ENCODE assay signal across 9 mouse cellular contexts in the genomic region with DNA sequence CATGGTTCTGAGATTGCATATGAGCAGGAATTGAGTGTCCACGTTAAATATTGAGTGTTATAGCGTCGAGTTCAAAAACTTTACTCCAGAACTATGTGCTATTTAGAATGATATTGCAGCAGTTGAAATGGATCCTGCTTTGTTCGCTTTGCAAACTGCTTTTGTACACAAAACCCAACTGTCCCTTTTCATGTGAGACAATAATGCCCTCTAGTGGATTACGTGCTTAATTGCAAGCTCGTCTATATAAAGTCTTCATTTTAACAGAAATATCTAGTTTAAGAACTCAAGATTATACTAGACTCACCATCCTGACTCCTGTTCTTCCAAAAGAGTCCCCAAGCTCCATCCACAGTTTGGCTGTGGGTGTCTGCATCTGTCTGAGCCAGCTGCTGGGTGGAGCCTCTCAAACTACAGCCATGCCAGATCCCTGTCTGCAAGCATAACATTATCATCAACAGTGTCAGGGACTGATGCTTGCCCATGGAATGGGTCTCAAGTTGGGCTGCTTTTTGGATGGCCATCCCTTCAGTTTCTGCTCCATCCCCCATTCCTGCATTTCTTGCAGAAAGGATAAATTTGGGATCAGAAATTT. TPM values are rescaled to one million over a fixed set of nuclear protein-coding genes. Genes with fewer than 3 reads are reported as not detected.
A peak's percentile ranks its signal among the peaks of the same experiment; 100 is the strongest.
DNase-seq lines count a peak whose midpoint lies in the region; ATAC-seq lines count a peak whose summit lies in the region.
"Had no signal": no experiment of that assay in that cellular context is flagged by ENCODE, and none has a peak within 500 bp of the region (broad histone marks: within the 10 kb centered on the region; RNA-seq: fewer than 3 reads in every experiment).

No protein-coding gene starts in this region.

- no peaks in the 10 kb centered on the region for H3K9me3 ChIP-seq in hindbrain, embryonic 11.5 days (ENCODE audit: control insufficient read depth, low read length)
- no peaks in the 10 kb centered on the region for H3K9me3 ChIP-seq in hindbrain, embryonic 12.5 days (replicated peaks)
- no peaks in the 10 kb centered on the region for H3K9me3 ChIP-seq in hindbrain, embryonic 15.5 days
- H3K9me3 ChIP-seq: liver, embryonic 13.5 days had no signal

- H3K27me3 ChIP-seq in hindbrain, embryonic 11.5 days (ENCODE audit: control insufficient read depth, insufficient read depth, low read length), result no peaks in the 10 kb centered on the region
- H3K27me3 ChIP-seq in hindbrain, embryonic 12.5 days, result no peaks in the 10 kb centered on the region
- no peaks in the 10 kb centered on the region for H3K27me3 ChIP-seq in hindbrain, embryonic 15.5 days
- H3K27me3 ChIP-seq: liver, embryonic 13.5 days had no signal

- no peak overlapping the region for H3K4me2 ChIP-seq in hindbrain, embryonic 11.5 days (replicated peaks; ENCODE audit: low read depth, low read length)
- H3K4me2 ChIP-seq in hindbrain, embryonic 12.5 days (replicated peaks), result no peak overlapping the region
- no peak overlapping the region for H3K4me2 ChIP-seq in hindbrain, embryonic 15.5 days
- H3K4me2 ChIP-seq: liver, embryonic 13.5 days had no signal

- H3K4me3 ChIP-seq in hindbrain, embryonic 11.5 days (ENCODE audit: low read depth, low read length), result no peak overlapping the region
- no peak overlapping the region for H3K4me3 ChIP-seq in hindbrain, embryonic 12.5 days
- no peak overlapping the region for H3K4me3 ChIP-seq in hindbrain, embryonic 15.5 days
- H3K4me3 ChIP-seq: liver, embryonic 13.5 days had no signal

- 4% methylated on average over 6 of the region's 6 CpGs for WGBS in hindbrain, embryonic 11.5 days
- 4% methylated on average over 6 of the region's 6 CpGs for WGBS in hindbrain, embryonic 12.5 days
- WGBS in hindbrain, embryonic 15.5 days, result under 1% methylated on average over 6 of the region's 6 CpGs

- no peak overlapping the region for H3K9ac ChIP-seq in hindbrain, embryonic 11.5 days (ENCODE audit: low read depth, low read length)
- H3K9ac ChIP-seq in hindbrain, embryonic 12.5 days, result no peak overlapping the region
- no peak overlapping the region for H3K9ac ChIP-seq in hindbrain, embryonic 15.5 days
- H3K9ac ChIP-seq: liver, embryonic 13.5 days had no signal

- H3K4me1 ChIP-seq in hindbrain, embryonic 11.5 days (replicated peaks; ENCODE audit: control insufficient read depth, insufficient read depth, low read length), result no peaks in the 10 kb centered on the region
- H3K4me1 ChIP-seq in hindbrain, embryonic 12.5 days, result peaks cover 32% of the 10 kb centered on the region
- H3K4me1 ChIP-seq in hindbrain, embryonic 15.5 days (replicated peaks), result peaks cover 36% of the 10 kb centered on the region
- H3K4me1 ChIP-seq: liver, embryonic 13.5 days had no signal

- peak; percentile 64 for DNase-seq in hindbrain, embryonic 11.5 days (ENCODE audit: low spot score)
- peak; percentile 60 for DNase-seq in brain, embryonic 18.5 days (ENCODE audit: low read depth, low spot score)
- peak; percentile 42 for DNase-seq in skeletal muscle tissue, adult 2 months (ENCODE audit: low read depth, low spot score)
- DNase-seq in right cerebral cortex, postnatal 36 days (ENCODE audit: low spot score in 2 of 2), result no peak
- DNase-seq: liver, embryonic 13.5 days had no signal

- no peak overlapping the region for H3K27ac ChIP-seq in hindbrain, embryonic 11.5 days (ENCODE audit: low read depth, low read length)
- no peak overlapping the region for H3K27ac ChIP-seq in hindbrain, embryonic 12.5 days
- H3K27ac ChIP-seq in hindbrain, embryonic 15.5 days (replicated peaks), result peak overlapping the region; percentile 37
- H3K27ac ChIP-seq: liver, embryonic 13.5 days had no signal

- no peaks in the 10 kb centered on the region for H3K36me3 ChIP-seq in hindbrain, embryonic 11.5 days (ENCODE audit: control insufficient read depth, insufficient read depth, low read length)
- no peaks in the 10 kb centered on the region for H3K36me3 ChIP-seq in hindbrain, embryonic 12.5 days
- no peaks in the 10 kb centered on the region for H3K36me3 ChIP-seq in hindbrain, embryonic 15.5 days
- H3K36me3 ChIP-seq: liver, embryonic 13.5 days had no signal

- ATAC-seq in hindbrain, embryonic 11.5 days (ENCODE audit: low FRiP score), result no peak
- ATAC-seq in hindbrain, embryonic 12.5 days (ENCODE audit: low FRiP score), result no peak
- ATAC-seq in CD4-positive, CD25-positive, alpha-beta regulatory T cell, adult 4 months, result peak; percentile 69
- no peak for ATAC-seq in hindbrain, embryonic 15.5 days (ENCODE audit: low FRiP score, low read depth)
- no peak for ATAC-seq in erythroblast, adult 5-6 weeks (replicated peaks; ENCODE audit: low FRiP score, poor library complexity, severe bottlenecking)

RNA-seq across cellular contexts. Expression of gene Fam49a, which starts 56.3 kb away (rescaled TPM):
- 24.1 and 26.6 TPM in 2 replicates for polyA plus RNA-seq in hindbrain, embryonic 11.5 days (2014; fragmentation: Nextera tagmentation; extraction: Ambion mirVana)
- 21.3 and 22.2 TPM in 2 replicates for polyA plus RNA-seq in hindbrain, embryonic 12.5 days (2016; fragmentation: Nextera tagmentation; extraction: Ambion mirVana)
- polyA plus RNA-seq in CD4-positive, CD25-positive, alpha-beta regulatory T cell, adult 4 months (2017; shearing (Covaris generic)), result 10 to 100 TPM; 42.3 to 49.8 TPM
- polyA plus RNA-seq in hindbrain, embryonic 15.5 days (2015; fragmentation: Nextera tagmentation; extraction: Ambion mirVana), result 47.0 and 57.8 TPM in 2 replicates
- total RNA-seq in erythroblast, adult 5-6 weeks (2015; ENCODE audit: low replicate concordance), result 3.1 TPM in 2 replicates
- total RNA-seq in erythroblast, adult 5-6 weeks (2017; ENCODE audit: low replicate concordance), result 1.8 and 8.4 TPM in 2 replicates

Comparison
In these comparisons a context has a peak if more than half of its experiments do, and no peak if none do; other contexts are left out.
1. DNase-seq: peak in hindbrain, embryonic 11.5 days (single experiment), brain, embryonic 18.5 days (single experiment) and skeletal muscle tissue, adult 2 months (single experiment); none in right cerebral cortex, postnatal 36 days (0 of 2).